Mouse (Mus musculus): ENCODE results near the gene Ift22.
"Not testable (repeated sequence)": the region's sequence is repeated elsewhere in the genome, so short reads cannot be mapped to it uniquely, and the experiment has no call there.

The Ift22 gene

GRCm38 (mm10) chr5:136907587-136907986, 363 bp upstream of the Ift22 start:
- no peak for DNase-seq (ENCODE audit: low spot score)

- DNase-seq (ENCODE audit: low spot score), result no peak
Observed at GRCm38 (mm10) chr5:136914183-136914582, 6.2 kb downstream of the Ift22 start.

GRCm38 (mm10) chr5:136917613-136918242, 9.8 kb downstream of the Ift22 start:
- no peak for DNase-seq (ENCODE audit: low spot score)

GRCm38 (mm10) chr5:136918655-136919472, 10.9 kb downstream of the Ift22 start:
- no peak for DNase-seq (ENCODE audit: low spot score)

- no peak for DNase-seq (ENCODE audit: low spot score)
Observed at GRCm38 (mm10) chr5:136919546-136920301, 11.8 kb downstream of the Ift22 start.

GRCm38 (mm10) chr5:136922830-136923229, 14.9 kb downstream of the Ift22 start:
- no peak for DNase-seq (ENCODE audit: low spot score)

- DNase-seq (ENCODE audit: low spot score), result no peak
Observed at GRCm38 (mm10) chr5:136923751-136924478, 16.0 kb downstream of the Ift22 start.

- DNase-seq (ENCODE audit: low spot score), result peak; percentile 41
Observed at GRCm38 (mm10) chr5:136929073-136929472, 21.1 kb downstream of the Ift22 start.

- DNase-seq (ENCODE audit: low spot score), result no peak
Observed at GRCm38 (mm10) chr5:136931896-136932295, 23.9 kb downstream of the Ift22 start.

GRCm38 (mm10) chr5:136932956-136933355, 25.0 kb downstream of the Ift22 start:
- no peak for DNase-seq (ENCODE audit: low spot score)

- no peak for DNase-seq (ENCODE audit: low spot score)
Observed at GRCm38 (mm10) chr5:136933930-136934329, 26.0 kb downstream of the Ift22 start.

- DNase-seq (ENCODE audit: low spot score), result no peak
Observed at GRCm38 (mm10) chr5:136935905-136936695, 28.1 kb downstream of the Ift22 start.

- no peak for DNase-seq (ENCODE audit: low spot score)
Observed at GRCm38 (mm10) chr5:136936750-136937149, 28.8 kb downstream of the Ift22 start.

- DNase-seq (ENCODE audit: low spot score), result no peak
Observed at GRCm38 (mm10) chr5:136937621-136938020, 29.7 kb downstream of the Ift22 start.

GRCm38 (mm10) chr5:136939284-136939683, 31.3 kb downstream of the Ift22 start:
- no peak for DNase-seq (ENCODE audit: low spot score)

GRCm38 (mm10) chr5:136940029-136940428, 32.1 kb downstream of the Ift22 start:
- not testable (repeated sequence) for DNase-seq (ENCODE audit: low spot score)

- no peak for DNase-seq (ENCODE audit: low spot score)
Observed at GRCm38 (mm10) chr5:136940845-136941560, 33.1 kb downstream of the Ift22 start.

GRCm38 (mm10) chr5:136942781-136943180, 34.8 kb downstream of the Ift22 start:
- DNase-seq (ENCODE audit: low spot score), result no peak

- DNase-seq (ENCODE audit: low spot score), result no peak
Observed at GRCm38 (mm10) chr5:136943382-136943781, 35.4 kb downstream of the Ift22 start.

- no peak for DNase-seq (ENCODE audit: low spot score)
Observed at GRCm38 (mm10) chr5:136945084-136945483, 37.1 kb downstream of the Ift22 start.

- no peak for DNase-seq (ENCODE audit: low spot score)
Observed at GRCm38 (mm10) chr5:136947874-136948273, 39.9 kb downstream of the Ift22 start.

All from urinary bladder, postnatal 10 days (tissue).